Mouse (Mus musculus) large intestine, adult 2 months (tissue): Measurements from ENCODE around the gene Ndufa8. TPM values are rescaled to one million over a fixed set of nuclear protein-coding genes. Genes with fewer than 3 reads are reported as not detected.
A peak's percentile ranks its signal among the peaks of the same experiment; 100 is the strongest.

Source experiments
- DNase-seq: peaks from one replicate; pipeline ENCODE4 v3.0.0-alpha.2; 2012; ENCODE audit warnings: low read depth, low spot score
- WGBS: fragments of 180-500 bp; shearing (Covaris S2); methylation state at CpG from one replicate; pipeline ENCODE4 v1.1.7; 2018; 5-methylcytosine and 5-hydroxymethylcytosine counted together
- polyA plus RNA-seq: library from polyadenylated mRNA; depleted of rRNA; stranded (reverse); fragments of >200 nt; gene quantifications from 2 replicates; pipeline ENCODE4 v1.2.3, GENCODE M21; 2012; rRNA removed

Gene Ndufa8
- polyA plus RNA-seq: 130 and 131 TPM in 2 replicates

DNA sequence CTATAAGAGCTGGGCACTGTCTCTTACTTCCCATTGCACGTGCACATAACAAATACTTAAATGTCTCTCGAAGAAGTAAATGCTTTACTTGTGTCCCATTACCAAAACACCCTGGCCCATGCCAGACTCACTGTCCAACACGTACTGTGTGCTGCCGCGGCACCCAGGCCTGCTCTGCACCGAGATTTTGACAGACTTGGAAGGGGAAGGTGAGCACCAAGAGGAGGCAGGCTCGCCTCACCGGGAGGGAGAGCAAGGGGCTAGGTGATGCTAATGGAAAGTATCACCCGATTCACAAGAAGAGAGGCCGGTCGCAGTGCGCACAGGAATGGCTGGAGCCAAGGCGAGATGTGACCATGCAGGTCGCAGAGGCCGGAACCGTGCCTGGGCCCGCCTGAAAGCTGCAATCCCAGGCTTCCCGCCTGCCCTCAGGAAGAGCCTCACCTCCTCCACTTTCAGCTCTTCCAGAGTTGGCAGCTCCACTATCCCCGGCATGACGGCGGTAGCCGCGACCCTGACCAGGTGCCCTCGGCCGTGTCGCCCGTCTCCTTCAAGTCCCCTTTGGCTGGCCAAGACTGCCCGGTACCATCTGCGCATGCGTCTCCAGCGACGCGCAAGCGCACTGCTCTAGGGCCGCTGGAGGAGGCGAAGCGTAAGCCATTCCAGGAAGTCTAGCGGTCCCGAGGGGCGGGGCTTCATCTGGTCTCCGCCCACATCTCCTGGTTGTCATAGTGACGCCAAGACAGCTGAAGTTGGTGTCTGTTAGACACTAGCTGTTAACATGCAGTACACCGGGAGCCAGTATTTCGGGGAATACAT lies at the start of gene Ndufa8, which contains the start of gene Morn5:
Gene Ndufa8 (minus strand): TSS at position 659 of the 819 bp plus-strand sequence.
Gene Morn5 (plus strand): TSS at position 711 of the 819 bp plus-strand sequence.
- WGBS: under 1% methylated on average over 44 of the region's 44 CpGs
- DNase-seq: peak; percentile 95

DNA sequence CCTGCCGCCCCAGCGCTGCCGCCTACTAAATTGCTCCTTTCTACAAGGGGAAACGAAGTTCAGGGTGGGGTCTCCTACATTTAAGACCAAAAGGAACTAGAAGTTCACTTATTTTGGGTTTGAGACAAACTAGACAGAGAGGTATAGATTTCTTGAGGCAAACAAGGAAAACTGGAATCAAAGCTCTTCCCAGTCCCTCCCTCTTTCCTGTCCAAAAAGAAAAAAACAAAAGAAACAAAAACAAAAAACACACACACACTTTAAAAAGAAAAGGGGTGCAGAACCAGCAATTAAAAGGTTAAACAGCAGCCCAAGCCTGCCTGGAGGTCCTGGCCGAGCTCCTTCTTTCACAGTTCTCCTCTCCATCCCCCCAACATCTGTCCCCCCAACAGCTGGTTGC lies 48.8 kb upstream of the Ndufa8 start:
- no peak for DNase-seq
- 20% methylated on average over 5 of the region's 5 CpGs for WGBS

GRCm38 (mm10) chr2:36097129-36097815 lies 48.1 kb upstream of the Ndufa8 start:
- DNase-seq: no peak
- 11% methylated on average over 18 of the region's 18 CpGs for WGBS

- WGBS: 8% methylated on average over 31 of the region's 31 CpGs
- DNase-seq: no peak
Measured at GRCm38 (mm10) chr2:36093914-36094475, 44.8 kb upstream of the Ndufa8 start.

DNA sequence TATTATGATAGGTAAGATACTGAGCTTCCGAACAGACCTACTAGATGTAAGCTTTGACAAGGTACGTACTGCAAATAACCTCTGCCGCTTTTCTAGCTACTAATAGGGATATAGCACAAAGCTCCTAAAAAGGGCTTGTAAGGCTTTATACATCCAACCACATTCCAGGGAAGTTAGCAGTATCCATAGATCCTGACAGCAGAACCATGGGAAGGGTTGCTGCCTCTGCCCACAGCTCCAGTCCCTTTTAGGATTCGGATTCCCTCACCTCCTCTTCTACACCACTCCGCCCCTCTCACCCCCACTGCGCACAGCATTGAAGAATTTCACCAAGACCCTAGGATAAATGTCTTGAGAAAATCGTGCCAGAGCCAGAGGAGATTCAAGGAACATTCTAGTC lies 44.1 kb upstream of the Ndufa8 start:
- 39% methylated on average over 7 of the region's 7 CpGs for WGBS
- DNase-seq: no peak

DNA sequence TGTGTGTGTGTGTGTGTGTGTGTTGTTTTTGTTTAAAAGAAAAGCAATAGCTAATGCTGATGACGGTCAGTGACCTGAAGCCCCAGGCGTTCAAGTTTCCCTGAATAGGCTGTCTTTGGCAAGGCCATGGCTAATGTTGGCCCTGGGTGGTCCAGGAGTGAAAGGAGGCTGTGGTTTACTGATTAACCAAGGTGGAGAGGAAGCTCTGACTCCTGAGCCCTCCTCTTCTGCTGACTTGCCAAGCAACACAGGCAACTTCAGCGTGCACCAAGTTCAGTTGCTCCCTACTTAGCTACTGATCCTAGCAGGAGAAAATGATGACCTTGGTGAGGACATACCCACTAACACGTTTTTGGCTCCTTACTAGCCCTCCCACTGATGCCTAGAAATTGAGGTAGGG lies 43.5 kb upstream of the Ndufa8 start:
- no peak for DNase-seq
- 15% methylated on average over 4 of the region's 4 CpGs for WGBS

GRCm38 (mm10) chr2:36090853-36091741 lies 41.9 kb upstream of the Ndufa8 start:
- WGBS: 4% methylated on average over 70 of the region's 70 CpGs
- DNase-seq: no peak

DNA sequence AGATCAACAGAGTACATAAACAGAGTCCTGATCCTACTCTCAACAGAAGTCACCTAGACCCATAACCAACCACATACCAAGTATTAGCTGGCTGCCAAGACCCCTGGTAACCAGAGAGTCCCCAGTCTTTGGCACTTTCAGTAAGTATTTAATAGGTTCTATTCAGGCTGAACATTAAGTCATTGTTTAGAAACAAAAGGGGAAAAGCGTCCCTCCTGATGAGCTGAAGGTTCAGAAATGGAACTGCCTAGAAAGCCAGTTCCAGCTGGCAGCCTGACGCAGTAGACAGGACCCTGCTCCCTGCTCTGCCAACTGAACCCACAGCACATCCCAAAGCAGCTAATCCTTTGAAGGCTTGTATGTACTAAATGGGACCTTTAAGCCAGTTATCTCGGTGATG lies 40.0 kb upstream of the Ndufa8 start:
- 40% methylated on average over 3 of the region's 3 CpGs for WGBS
- no peak for DNase-seq

GRCm38 (mm10) chr2:36085041-36085440 lies 35.8 kb upstream of the Ndufa8 start:
- 96% methylated on average over 1 of the region's 1 CpGs for WGBS
- DNase-seq: no peak

- 78% methylated on average over 9 of the region's 9 CpGs for WGBS
- no peak for DNase-seq
Measured at GRCm38 (mm10) chr2:36082802-36083580, 33.8 kb upstream of the Ndufa8 start.

- no peak for DNase-seq
- 14% methylated on average over 9 of the region's 9 CpGs for WGBS
Measured at GRCm38 (mm10) chr2:36081446-36081845, 32.2 kb upstream of the Ndufa8 start.

DNA sequence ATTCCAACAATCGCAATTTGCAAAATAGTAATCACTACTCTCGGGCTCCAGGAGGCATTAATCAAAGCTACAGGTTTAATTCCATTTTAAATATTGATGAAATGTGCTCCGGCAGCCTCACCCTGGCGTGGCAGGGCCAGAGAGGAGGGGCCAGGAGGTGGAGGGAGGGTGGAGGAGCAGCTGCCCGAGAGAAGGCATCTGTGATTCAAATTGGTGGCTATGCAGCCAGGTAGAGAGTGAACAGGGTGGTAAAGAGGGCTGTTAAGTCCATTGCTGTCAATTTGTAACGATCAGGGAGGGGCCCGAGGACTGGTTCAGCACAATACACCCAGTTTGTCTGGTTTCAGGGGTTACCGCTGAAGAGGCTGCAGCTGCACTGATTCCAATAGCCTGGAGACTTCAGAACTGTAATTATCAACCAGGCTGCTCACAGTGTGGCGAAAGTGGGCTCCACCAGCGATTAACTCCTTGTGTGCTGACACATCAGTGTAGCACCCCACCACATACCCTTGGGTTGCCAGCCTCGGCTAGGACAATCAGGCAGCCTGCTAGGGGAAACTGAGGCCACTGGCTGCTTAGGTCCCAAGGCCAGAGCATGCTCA lies 28.1 kb upstream of the Ndufa8 start:
- WGBS: 17% methylated on average over 11 of the region's 11 CpGs

DNA sequence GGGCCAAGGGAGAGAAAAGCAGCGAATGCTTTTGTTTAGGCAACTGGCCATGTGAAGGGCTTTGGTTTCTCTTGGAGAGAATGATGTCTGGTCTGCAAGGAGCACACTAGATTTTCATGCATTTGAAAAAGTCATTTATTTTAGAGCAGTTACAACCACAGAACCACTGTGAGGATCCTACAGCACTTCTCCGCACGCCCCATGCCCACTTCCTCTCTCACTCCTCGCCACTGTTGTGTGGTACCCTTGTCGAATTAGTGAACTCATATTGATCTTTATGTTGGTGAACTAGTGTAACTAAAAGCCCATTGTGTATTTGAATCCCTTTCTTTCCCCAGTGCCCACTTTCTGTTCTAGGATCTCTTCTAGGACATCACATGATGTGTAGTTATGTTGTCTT lies 26.0 kb upstream of the Ndufa8 start:
- DNase-seq: no peak
- WGBS: 83% methylated on average over 5 of the region's 5 CpGs

More for the DNA sequence above, 28.1 kb upstream of the Ndufa8 start:
- DNase-seq: no peak

GRCm38 (mm10) chr2:36073781-36074180 lies 24.6 kb upstream of the Ndufa8 start:
- WGBS: 40% methylated on average over 3 of the region's 3 CpGs
- DNase-seq: no peak

GRCm38 (mm10) chr2:36071660-36072305 lies 22.6 kb upstream of the Ndufa8 start:
- DNase-seq: no peak
- 43% methylated on average over 8 of the region's 8 CpGs for WGBS

GRCm38 (mm10) chr2:36067132-36067531 lies 17.9 kb upstream of the Ndufa8 start:
- DNase-seq: no peak
- 68% methylated on average over 9 of the region's 9 CpGs for WGBS

- WGBS: 54% methylated on average over 5 of the region's 5 CpGs
- no peak for DNase-seq
Measured at GRCm38 (mm10) chr2:36061409-36061808, 12.2 kb upstream of the Ndufa8 start.

DNA sequence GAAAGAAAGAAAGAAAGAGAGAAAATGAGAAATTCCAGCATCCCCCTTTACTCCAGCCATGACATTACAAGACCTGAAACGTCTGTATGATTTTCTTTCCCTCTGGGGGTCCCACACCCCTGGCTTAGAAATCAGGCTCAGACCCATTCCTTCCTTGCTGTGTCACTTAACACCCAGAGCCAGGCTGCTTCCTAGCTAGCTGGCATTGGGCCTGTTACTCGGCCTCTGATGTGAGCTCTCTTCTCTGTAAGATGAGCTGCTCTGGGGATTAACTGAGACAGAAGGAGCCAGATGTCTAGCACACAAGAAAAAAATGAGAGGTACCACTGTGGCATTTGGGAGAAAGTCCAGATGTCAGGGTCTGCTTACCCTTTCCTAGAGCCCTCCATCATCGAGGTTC lies 7.0 kb upstream of the Ndufa8 start:
- 57% methylated on average over 3 of the region's 3 CpGs for WGBS
- DNase-seq: no peak
